Mouse (Mus musculus) adrenal gland, postnatal 36 days (tissue): ENCODE measurements around the gene Hivep3. TPM values are rescaled to one million over a fixed set of nuclear protein-coding genes. Genes with fewer than 3 reads are reported as not detected.

Experiments
- DNase-seq, 2 experiments: peaks; one replicate each; pipeline ENCODE4 v3.0.0; 2021; ENCODE audit warnings: mixed read lengths in 1 of 2
- total RNA-seq, 2 experiments: library from RNA; stranded (reverse); gene quantifications; 2 replicates each; pipeline ENCODE4 v1.2.3; 2021

Gene Hivep3
- total RNA-seq, 2 experiments from 2014 or later = 7.8 to 10.1 TPM

GRCm38 (mm10) chr4:119911071-119911904 is 177.7 kb downstream of the Hivep3 start:
- peak; percentile 25 to 40 for DNase-seq

- peak; percentile 33 to 44 for DNase-seq
Measured at GRCm38 (mm10) chr4:119912216-119912615, 178.6 kb downstream of the Hivep3 start.

- no peak for DNase-seq
Measured at GRCm38 (mm10) chr4:119914194-119914593, 180.6 kb downstream of the Hivep3 start.

GRCm38 (mm10) chr4:119915069-119915468 is 181.5 kb downstream of the Hivep3 start:
- DNase-seq = no peak

- DNase-seq = peak; percentile 15 to 30
Measured at GRCm38 (mm10) chr4:119917502-119917901, 183.9 kb downstream of the Hivep3 start.

GRCm38 (mm10) chr4:119919349-119919748 is 185.8 kb downstream of the Hivep3 start:
- no peak for DNase-seq

- no peak for DNase-seq
Measured at GRCm38 (mm10) chr4:119921022-119921717, 187.6 kb downstream of the Hivep3 start.

- DNase-seq = no peak
Measured at GRCm38 (mm10) chr4:119921723-119922266, 188.2 kb downstream of the Hivep3 start.

- DNase-seq = no peak
Measured at GRCm38 (mm10) chr4:119922945-119923344, 189.4 kb downstream of the Hivep3 start.

- DNase-seq = no peak
Measured at GRCm38 (mm10) chr4:119923410-119923809, 189.8 kb downstream of the Hivep3 start.

GRCm38 (mm10) chr4:119925052-119925451 is 191.5 kb downstream of the Hivep3 start:
- no peak for DNase-seq

- no peak for DNase-seq
Measured at GRCm38 (mm10) chr4:119931923-119932322, 198.3 kb downstream of the Hivep3 start.

GRCm38 (mm10) chr4:119932549-119933257 is 199.1 kb downstream of the Hivep3 start:
- DNase-seq = peak; percentile 58 to 64

- no peak for DNase-seq
Measured at GRCm38 (mm10) chr4:119934901-119935300, 201.3 kb downstream of the Hivep3 start.

- peak; percentile 33 to 54 for DNase-seq
Measured at GRCm38 (mm10) chr4:119937876-119938275, 204.3 kb downstream of the Hivep3 start.

GRCm38 (mm10) chr4:119938518-119938917 is 204.9 kb downstream of the Hivep3 start:
- DNase-seq = no peak

- DNase-seq = no peak
Measured at GRCm38 (mm10) chr4:119939786-119940185, 206.2 kb downstream of the Hivep3 start.

GRCm38 (mm10) chr4:119946224-119946887 is 212.8 kb downstream of the Hivep3 start:
- DNase-seq = no peak

- no peak for DNase-seq
Measured at GRCm38 (mm10) chr4:119947232-119948162, 213.9 kb downstream of the Hivep3 start.

GRCm38 (mm10) chr4:119948406-119948805 is 214.8 kb downstream of the Hivep3 start:
- no peak for DNase-seq
